Mouse (Mus musculus) heart, postnatal 4 days (tissue): Measurements from ENCODE around the gene Gm28048. TPM values are rescaled to one million over a fixed set of nuclear protein-coding genes. Genes with fewer than 3 reads are reported as not detected.
A peak's percentile ranks its signal among the peaks of the same experiment; 100 is the strongest.

Experiments
- DNase-seq: peaks from one replicate; pipeline ENCODE4 v3.0.0; 2021
- total RNA-seq, 2 experiments: library from RNA; stranded (reverse); gene quantifications; 2 replicates each; pipeline ENCODE4 v1.2.3; 2021

Gm28048 gene
- total RNA-seq, 2 experiments from 2014 or later, result 7.6 to 8.1 TPM

DNA sequence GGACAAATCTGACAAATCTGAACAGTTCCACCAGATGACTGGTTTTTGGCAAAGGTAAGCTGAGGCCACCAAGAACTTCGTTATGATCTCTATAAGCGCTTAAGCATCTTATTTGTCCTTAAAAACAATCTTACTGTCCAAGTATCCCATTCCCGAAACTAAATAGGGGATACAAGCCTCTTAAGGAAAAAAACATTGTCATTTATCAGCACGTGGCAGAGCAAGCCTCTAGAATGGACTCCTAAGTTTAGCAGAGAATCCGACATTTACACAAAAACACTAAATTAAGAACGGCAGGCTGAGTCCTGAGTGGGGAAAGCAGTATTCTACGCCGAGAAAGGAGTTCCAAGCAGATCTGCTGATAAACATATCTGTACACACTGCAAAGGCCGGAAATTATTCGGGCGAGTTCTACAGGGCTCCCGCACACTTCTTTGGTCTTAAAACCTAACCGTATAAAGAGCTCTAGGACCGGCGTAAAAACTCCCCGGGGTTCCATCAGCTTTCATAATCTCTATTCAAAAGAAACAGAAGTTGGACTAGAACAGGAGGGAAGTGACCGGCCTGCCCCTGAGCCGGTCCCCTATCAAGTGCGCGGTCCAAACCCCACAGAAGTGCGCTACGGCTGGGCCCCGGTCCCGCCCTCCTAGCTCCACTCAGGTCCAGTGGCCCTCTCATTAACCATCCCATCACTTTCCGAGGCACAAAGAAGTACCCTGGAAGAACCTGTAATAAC is 124.0 kb downstream of the Gm28048 start:
- DNase-seq, result no peak

DNA sequence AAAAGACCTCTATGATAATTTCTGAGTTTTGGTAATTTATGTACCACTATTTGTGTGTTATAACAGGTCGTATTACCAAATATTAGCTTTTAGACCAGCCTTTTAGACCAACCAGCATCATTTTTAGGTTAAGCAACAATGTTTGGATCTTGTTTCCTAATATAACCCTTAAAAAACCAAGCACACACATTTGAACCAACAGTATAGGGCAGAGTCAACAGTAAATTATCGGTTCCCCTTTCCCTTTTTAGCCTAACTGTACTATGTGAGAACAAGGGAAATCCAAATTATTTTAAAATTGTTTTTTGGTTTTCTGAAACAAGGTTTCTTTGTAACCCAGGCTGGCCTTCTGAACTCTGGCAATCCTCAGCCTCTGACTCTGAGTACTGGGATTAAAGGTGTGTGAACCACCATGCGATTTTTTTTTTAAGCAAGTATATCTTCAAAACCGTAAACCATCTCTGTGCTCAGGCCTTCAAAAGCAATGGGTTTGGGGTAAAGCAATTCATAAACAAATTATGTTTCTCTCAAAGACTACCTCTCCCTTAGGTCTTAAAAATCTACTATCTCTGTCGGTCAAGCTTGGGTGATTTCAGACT is 124.7 kb downstream of the Gm28048 start:
- DNase-seq, result no peak

- no peak for DNase-seq
Measured at GRCm38 (mm10) chr11:22856371-22856965, 125.4 kb downstream of the Gm28048 start.

DNA sequence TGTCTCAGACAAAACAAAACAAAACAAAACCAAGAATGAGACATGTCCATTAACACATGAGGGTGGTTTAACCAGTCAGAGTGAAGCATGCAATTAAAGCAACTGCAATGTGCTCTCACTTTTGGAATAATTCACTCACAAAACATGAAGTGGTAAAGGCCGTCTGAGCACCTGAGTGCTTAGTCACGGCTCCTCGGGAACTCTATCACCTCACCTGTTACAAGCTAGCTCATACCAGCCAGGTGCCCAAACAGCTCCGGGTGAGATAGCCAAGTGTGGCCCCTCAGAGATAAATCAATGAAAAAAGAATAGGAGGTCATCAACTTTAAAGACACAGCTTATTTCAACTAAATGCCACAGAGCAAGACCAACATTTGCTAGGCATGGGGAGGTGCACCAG is 127.3 kb downstream of the Gm28048 start:
- no peak for DNase-seq

GRCm38 (mm10) chr11:22853477-22854157 is 128.3 kb downstream of the Gm28048 start:
- no peak for DNase-seq

DNA sequence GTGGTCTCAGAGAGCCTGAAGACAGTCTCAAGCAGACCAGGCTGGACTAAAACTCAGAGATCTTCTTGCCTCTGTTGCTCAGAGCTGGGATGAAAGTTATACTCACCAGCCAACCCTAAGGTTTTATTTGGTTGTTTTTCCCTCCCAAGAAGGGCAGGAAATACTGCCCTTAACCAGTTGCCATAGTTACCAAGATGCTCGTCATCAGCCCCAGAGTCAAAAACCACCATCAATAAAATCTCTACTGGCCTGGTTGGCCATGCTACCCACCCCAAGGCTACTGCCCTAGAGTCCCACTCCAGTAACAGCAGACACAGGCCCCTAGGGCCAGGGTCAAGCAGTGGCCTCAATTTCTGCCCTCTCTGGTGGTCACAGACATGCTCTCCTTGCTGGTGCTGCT is 129.4 kb downstream of the Gm28048 start:
- DNase-seq, result no peak

GRCm38 (mm10) chr11:22851416-22851815 is 130.5 kb downstream of the Gm28048 start:
- DNase-seq, result no peak

DNA sequence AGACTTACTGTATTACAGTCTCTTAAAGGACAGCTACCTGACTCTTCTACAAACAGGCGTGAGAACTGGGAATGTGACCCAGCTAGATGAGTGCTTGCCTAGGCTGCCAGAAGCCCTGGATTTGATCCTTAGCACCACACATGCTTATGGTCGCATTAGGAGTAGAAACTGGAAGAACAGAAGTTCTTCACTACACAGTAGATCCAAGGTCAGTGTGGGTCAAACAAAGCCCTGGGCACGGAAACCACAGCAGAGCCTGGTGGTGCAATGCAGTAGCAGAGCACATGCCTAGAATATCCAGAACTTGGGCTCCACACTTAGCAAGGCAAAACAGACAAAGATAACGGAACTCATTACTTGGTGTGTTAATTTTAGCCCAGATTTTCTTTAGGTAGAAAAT is 131.8 kb downstream of the Gm28048 start:
- DNase-seq, result no peak

DNA sequence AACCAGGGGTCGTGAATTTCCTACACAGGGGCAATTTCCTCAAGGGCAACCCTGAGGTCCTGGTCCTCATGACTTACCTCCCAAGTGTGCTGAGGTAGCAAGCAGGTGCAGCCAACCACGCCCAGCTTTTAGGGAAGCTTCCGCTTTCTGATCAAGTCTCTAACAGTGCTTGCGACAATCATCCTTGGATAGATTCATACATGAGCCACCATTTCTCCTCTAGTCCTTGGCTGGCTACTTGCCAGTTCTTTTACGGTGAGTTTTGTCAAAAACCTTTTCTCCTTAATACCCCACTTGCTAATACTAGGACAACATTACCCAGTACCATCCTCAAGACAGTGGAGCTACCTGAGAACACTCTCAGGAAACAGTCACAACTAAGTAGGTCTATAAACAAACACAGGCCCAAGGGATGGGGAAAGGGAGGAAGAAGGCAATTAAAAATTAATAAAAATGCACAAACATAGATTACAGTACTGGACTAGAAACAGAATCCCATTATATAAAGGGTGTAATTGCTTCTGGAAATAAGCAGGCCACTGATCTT is 133.2 kb downstream of the Gm28048 start:
- DNase-seq, result no peak

- peak; percentile 28 for DNase-seq
Measured at GRCm38 (mm10) chr11:22847732-22848648, 133.9 kb downstream of the Gm28048 start.

- DNase-seq, result no peak
Measured at GRCm38 (mm10) chr11:22846960-22847731, 134.7 kb downstream of the Gm28048 start.

DNA sequence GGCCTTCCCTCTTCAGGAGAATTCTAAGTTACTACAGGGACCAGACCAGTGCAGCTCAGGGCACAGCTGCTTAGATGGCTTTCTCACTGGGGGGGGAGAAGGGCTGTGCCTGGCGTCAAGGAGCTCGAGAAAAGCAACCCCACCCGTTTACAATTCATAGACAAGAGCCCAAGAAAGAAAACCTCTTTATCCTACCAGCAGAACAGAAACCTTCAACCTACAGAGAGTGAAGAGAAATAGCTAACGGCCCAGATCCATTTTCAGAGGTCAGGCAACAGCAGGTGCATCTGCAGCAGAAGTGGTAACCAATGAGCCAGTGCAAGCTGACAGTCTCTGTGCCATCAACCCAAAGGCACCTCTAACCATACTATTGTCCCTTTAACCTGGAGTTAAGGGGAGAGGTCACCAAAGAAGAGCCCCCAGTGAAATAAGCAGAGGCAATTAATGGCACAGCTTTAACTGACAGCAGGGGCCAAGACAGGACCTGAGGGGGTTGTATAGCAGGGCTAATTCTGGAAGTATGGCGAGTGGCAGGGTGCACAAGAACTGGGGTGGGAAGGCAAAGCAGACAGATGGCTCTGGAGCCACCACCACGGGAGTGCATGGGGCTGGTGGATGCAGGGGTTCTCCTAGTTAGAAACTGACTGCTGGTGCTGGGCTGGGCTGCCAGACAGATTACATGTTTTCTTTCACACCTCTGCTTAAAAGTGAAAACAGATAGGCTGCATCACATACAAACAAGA is 135.6 kb downstream of the Gm28048 start:
- DNase-seq, result no peak

- no peak for DNase-seq
Measured at GRCm38 (mm10) chr11:22844754-22845718, 136.9 kb downstream of the Gm28048 start.

DNA sequence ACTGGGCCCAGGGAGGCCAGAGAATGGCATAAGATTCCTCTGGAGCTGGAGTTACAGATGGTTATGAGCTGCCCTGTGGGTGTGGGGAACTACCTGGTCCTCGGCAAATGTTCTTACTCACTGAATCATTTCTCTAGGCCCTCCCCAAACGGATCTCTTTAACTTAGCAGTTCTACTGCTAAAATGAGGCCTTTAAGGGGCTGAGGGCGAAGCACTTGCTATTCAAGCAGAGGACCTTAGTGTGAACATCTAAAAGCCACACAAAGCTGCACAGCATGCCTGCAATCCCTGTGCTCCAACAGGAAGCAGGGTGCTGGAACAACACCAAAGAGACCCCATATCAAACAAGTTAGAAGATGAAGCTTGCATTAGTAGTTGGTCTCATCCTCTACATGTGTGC is 142.4 kb downstream of the Gm28048 start:
- no peak for DNase-seq

- no peak for DNase-seq
Measured at GRCm38 (mm10) chr11:22838361-22838760, 143.5 kb downstream of the Gm28048 start.

DNA sequence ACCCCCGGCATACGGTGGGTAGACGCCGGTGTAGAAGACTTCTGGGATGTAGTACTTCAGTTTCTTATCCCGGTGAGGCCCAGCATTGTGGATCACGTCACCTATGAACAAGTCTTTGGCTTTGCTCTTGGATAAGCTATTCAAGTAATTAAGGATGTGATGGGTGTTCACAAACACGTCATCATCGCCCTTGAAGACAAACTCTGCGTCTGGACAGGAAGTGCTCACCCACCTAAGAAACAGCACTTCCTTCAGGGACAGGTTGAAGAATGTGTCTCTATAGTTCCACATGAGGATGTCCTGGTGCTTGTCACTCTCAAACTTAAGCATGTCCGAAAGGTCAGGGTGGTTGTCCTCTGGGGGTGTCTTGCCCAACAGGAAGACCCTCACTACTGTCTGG is 145.6 kb downstream of the Gm28048 start:
- no peak for DNase-seq

DNA sequence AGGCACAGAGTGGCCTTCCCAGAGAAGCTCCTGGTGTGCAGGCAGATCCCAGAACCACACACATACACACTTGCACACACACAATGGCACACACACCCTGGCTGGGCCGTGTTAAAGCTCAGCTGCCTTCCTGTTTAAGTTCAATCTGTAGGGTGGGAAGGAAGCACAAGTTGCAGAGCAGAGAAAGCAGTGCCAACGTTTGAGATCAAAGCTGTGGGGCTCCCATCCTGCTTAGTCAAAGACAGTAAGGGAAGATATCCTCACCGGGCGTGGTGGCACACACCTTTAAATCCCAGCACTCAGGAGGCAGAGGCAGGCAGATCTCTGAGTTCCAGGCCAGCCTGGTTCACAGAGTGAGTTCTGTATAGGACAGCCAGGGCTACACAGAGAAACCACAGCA is 149.3 kb downstream of the Gm28048 start:
- DNase-seq, result no peak

DNA sequence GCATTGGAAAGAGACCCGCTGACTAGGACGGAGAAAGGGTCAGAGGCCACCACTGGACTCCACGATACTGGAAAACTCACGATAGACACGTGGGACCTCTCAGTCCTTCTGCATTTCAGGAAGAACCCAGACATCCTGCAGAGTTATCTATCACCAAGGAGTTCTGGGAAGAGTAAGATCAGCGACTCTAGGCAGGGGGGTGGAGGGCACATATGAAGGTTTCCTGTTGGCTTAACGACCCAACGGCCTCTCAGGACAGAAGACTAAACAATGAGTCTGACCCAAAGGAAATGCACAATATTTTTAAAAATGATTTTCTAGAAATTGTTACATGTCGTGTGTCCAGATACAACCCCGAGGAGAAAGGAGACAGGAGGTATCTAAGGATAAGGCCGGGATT is 150.0 kb downstream of the Gm28048 start:
- no peak for DNase-seq

- no peak for DNase-seq
Measured at GRCm38 (mm10) chr11:22830684-22831083, 151.2 kb downstream of the Gm28048 start.
